23 mouse cellular contexts compared by ENCODE assay signal in genomic region chr17:28628248-28629124, GRCm38 (mm10). TPM values are rescaled to one million over a fixed set of nuclear protein-coding genes. Genes with fewer than 3 reads are reported as not detected.
DNase-seq lines count a peak whose midpoint lies in the region; ATAC-seq and TF ChIP-seq lines count a peak whose summit lies in the region.
"Had no signal": no experiment of that assay in that cellular context is flagged by ENCODE, and none has a peak within 500 bp of the region (broad histone marks: within the 10 kb centered on the region; RNA-seq: fewer than 3 reads in every experiment).

No protein-coding gene starts in this region.

- WGBS in kidney, postnatal 0 days, result 37% methylated on average over 10 of the region's 10 CpGs
- 75% methylated on average over 10 of the region's 10 CpGs for WGBS in forebrain, embryonic 13.5 days

- H3K4me2 ChIP-seq in kidney, postnatal 0 days (ENCODE audit: low read length), result no peak overlapping the region
- H3K4me2 ChIP-seq in forebrain, embryonic 13.5 days, result no peak overlapping the region
- H3K4me2 ChIP-seq: embryonic facial prominence, embryonic 15.5 days; heart, embryonic 15.5 days had no signal

- 0 out of 2 replicates have a peak overlapping the region, but pooled peaks have one; percentile 9 for H3K9ac ChIP-seq in kidney, postnatal 0 days (ENCODE audit: low read depth, low read length)
- no peak overlapping the region for H3K9ac ChIP-seq in forebrain, embryonic 13.5 days
- H3K9ac ChIP-seq: embryonic facial prominence, embryonic 15.5 days; heart, embryonic 15.5 days; liver, embryonic 14.5 days had no signal

- H3K9me3 ChIP-seq in megakaryocyte, embryonic 14.5 days, result no peaks in the 10 kb centered on the region
- H3K9me3 ChIP-seq in kidney, postnatal 0 days (replicated peaks; ENCODE audit: low read length), result no peaks in the 10 kb centered on the region
- H3K9me3 ChIP-seq in forebrain, embryonic 13.5 days (replicated peaks), result no peaks in the 10 kb centered on the region
- H3K9me3 ChIP-seq: embryonic facial prominence, embryonic 15.5 days; heart, embryonic 15.5 days; hindbrain, embryonic 10.5 days; midbrain, embryonic 10.5 days had no signal

- no peak overlapping the region for H3K27ac ChIP-seq in kidney, postnatal 0 days
- no peak overlapping the region for H3K27ac ChIP-seq in forebrain, embryonic 13.5 days
- H3K27ac ChIP-seq: embryonic facial prominence, embryonic 15.5 days; heart, embryonic 15.5 days; hindbrain, embryonic 10.5 days; liver, embryonic 14.5 days; midbrain, embryonic 10.5 days had no signal

- no peak for TF ChIP-seq CTCF in kidney, postnatal 0 days (IDR thresholded peaks at IDR 0.05; ENCODE audit: low read depth)

- H3K4me1 ChIP-seq in megakaryocyte, embryonic 14.5 days, result peaks cover 26% of the 10 kb centered on the region
- no peaks in the 10 kb centered on the region for H3K4me1 ChIP-seq in kidney, postnatal 0 days (replicated peaks; ENCODE audit: insufficient read depth, low read length)
- no peaks in the 10 kb centered on the region for H3K4me1 ChIP-seq in forebrain, embryonic 13.5 days
- H3K4me1 ChIP-seq: embryonic facial prominence, embryonic 15.5 days; heart, embryonic 15.5 days had no signal

- DNase-seq in embryo, embryonic 11 days, result peak; percentile 4
- no peak for DNase-seq in embryo, embryonic 10.5 days (ENCODE audit: low spot score)
- no peak for DNase-seq in kidney, postnatal 0 days (ENCODE audit: low spot score)
- no peak for DNase-seq in right cerebral cortex, postnatal 14 days
- DNase-seq: adrenal gland, adult 8-10 months; cerebellum, adult 18-20 months; heart, adult 11 months; layer of hippocampus, postnatal 36 days; spleen, adult 18-20 months had no signal

- no peak for ATAC-seq in megakaryocyte, adult 5-6 weeks (ENCODE audit: poor library complexity, severe bottlenecking)
- ATAC-seq in kidney, postnatal 0 days (replicated peaks; ENCODE audit: low FRiP score, low read depth), result peak; percentile 46; the same call in 1 of the 2 replicates
- ATAC-seq in forebrain, embryonic 13.5 days, result no peak
- no peak for ATAC-seq in monocyte, adult 5-6 weeks (replicated peaks; ENCODE audit: insufficient number of reproducible peaks, low FRiP score, low TSS enrichment, poor library complexity, severe bottlenecking)
- ATAC-seq: forebrain, embryonic 14.5 days; inflammation-experienced regulatory T-cells, adult 6 months; lung, postnatal 0 days had no signal

- H3K4me3 ChIP-seq in megakaryocyte, embryonic 14.5 days (replicated peaks), result peak overlapping the region; percentile 26
- no peak overlapping the region for H3K4me3 ChIP-seq in kidney, postnatal 0 days (replicated peaks; ENCODE audit: low read depth, low read length)
- H3K4me3 ChIP-seq in forebrain, embryonic 13.5 days, result no peak overlapping the region
- H3K4me3 ChIP-seq: embryonic facial prominence, embryonic 15.5 days; heart, embryonic 15.5 days; hindbrain, embryonic 10.5 days; midbrain, embryonic 10.5 days had no signal

- peaks cover 36% of the 10 kb centered on the region for H3K27me3 ChIP-seq in megakaryocyte, embryonic 14.5 days (replicated peaks)
- H3K27me3 ChIP-seq in kidney, postnatal 0 days (ENCODE audit: insufficient read depth, low read length), result no peaks in the 10 kb centered on the region
- H3K27me3 ChIP-seq in forebrain, embryonic 13.5 days, result no peaks in the 10 kb centered on the region
- H3K27me3 ChIP-seq: embryonic facial prominence, embryonic 15.5 days; heart, embryonic 15.5 days had no signal

- H3K36me3 ChIP-seq in megakaryocyte, embryonic 14.5 days (replicated peaks; ENCODE audit: low read length), result no peaks in the 10 kb centered on the region
- no peaks in the 10 kb centered on the region for H3K36me3 ChIP-seq in kidney, postnatal 0 days (ENCODE audit: insufficient read depth, low read length)
- no peaks in the 10 kb centered on the region for H3K36me3 ChIP-seq in forebrain, embryonic 13.5 days (ENCODE audit: poor library complexity, severe bottlenecking)
- H3K36me3 ChIP-seq: embryonic facial prominence, embryonic 15.5 days; heart, embryonic 15.5 days; hindbrain, embryonic 10.5 days; midbrain, embryonic 10.5 days had no signal

RNA-seq across cellular contexts. Expression of gene Srpk1, which starts 6.0 kb away (rescaled TPM):
- polyA plus RNA-seq in megakaryocyte, embryonic 14.5 days (2012; ENCODE audit: insufficient read depth, low replicate concordance), result 5.0 and 32.1 TPM in 2 replicates
- 53.0 and 66.9 TPM in 2 replicates for total RNA-seq in megakaryocyte, adult 5-6 weeks (2015)
- 66.9 and 70.8 TPM in 2 replicates for total RNA-seq in megakaryocyte, adult 5-6 weeks (2017)
- polyA plus RNA-seq in kidney, postnatal 0 days (2015; fragmentation: Nextera tagmentation; extraction: Ambion mirVana), result 79.2 and 85.8 TPM in 2 replicates
- 134 and 135 TPM in 2 replicates for polyA plus RNA-seq in forebrain, embryonic 13.5 days (2015; fragmentation: Nextera tagmentation; extraction: Ambion mirVana)
- total RNA-seq in monocyte, adult 5-6 weeks (2017), result 82.1 to 102 TPM (median 82.6 TPM) in 3 replicates

RNA-seq across cellular contexts. Expression of gene Lhfpl5, which starts 53.0 kb away (rescaled TPM):
- not detected in 2 replicates for polyA plus RNA-seq in megakaryocyte, embryonic 14.5 days (2012; ENCODE audit: insufficient read depth, low replicate concordance)
- not detected in 2 replicates for total RNA-seq in megakaryocyte, adult 5-6 weeks (2015)
- total RNA-seq in megakaryocyte, adult 5-6 weeks (2017), result not detected in 2 replicates
- 0.17 TPM in 1 of 2 replicates, not detected in the other for polyA plus RNA-seq in kidney, postnatal 0 days (2015; fragmentation: Nextera tagmentation; extraction: Ambion mirVana)
- polyA plus RNA-seq in forebrain, embryonic 13.5 days (2015; fragmentation: Nextera tagmentation; extraction: Ambion mirVana), result 2.8 and 2.9 TPM in 2 replicates
- total RNA-seq in monocyte, adult 5-6 weeks (2017), result not detected in 3 replicates
- total RNA-seq: common myeloid progenitor, adult 5-6 weeks; gastrocnemius, adult 18-20 months had no signal
- polyA plus RNA-seq: liver, embryonic 14.5 days had no signal
